Mouse (Mus musculus) forebrain, embryonic 11.5 days (tissue): ENCODE results near the gene Pitpnm1. TPM values are rescaled to one million over a fixed set of nuclear protein-coding genes. Genes with fewer than 3 reads are reported as not detected.
"Not testable (repeated sequence)": the region's sequence is repeated elsewhere in the genome, so short reads cannot be mapped to it uniquely, and the experiment has no call there.

ENCODE experiments used
- ATAC-seq: fragments of 200-750 bp; cut with Nextera tagmentation; replicated peaks from 2 replicates; pipeline ENCODE4 v1.8.0; 2017; ENCODE audit warnings: moderate TSS enrichment; ENCODE audit not compliant: low FRiP score
- DNase-seq: peaks from one replicate; pipeline ENCODE4 v3.0.0-alpha.2; 2017; ENCODE audit warnings: low spot score
- H3K27ac ChIP-seq: fragments of 300-500 bp; sonication (generic); 2 replicates; pipeline ENCODE4 v1.5.1; 2014; ENCODE audit warnings: low read depth, low read length
- H3K27me3 ChIP-seq: fragments of 300-500 bp; sonication (generic); 2 replicates; pipeline ENCODE4 v1.6.1; 2014; ENCODE audit warnings: mild to moderate bottlenecking, low read length, mixed read lengths; ENCODE audit not compliant: control insufficient read depth, insufficient read depth
- H3K36me3 ChIP-seq: fragments of 300-500 bp; sonication (generic); 2 replicates; pipeline ENCODE4 v1.6.1; 2014; ENCODE audit warnings: mild to moderate bottlenecking, low read length, moderate library complexity, mixed read lengths; ENCODE audit not compliant: control insufficient read depth, insufficient read depth
- H3K4me1 ChIP-seq: fragments of 300-500 bp; sonication (generic); replicated peaks from 2 replicates; pipeline ENCODE4 v1.6.1; 2014; ENCODE audit warnings: low read length, mixed read lengths; ENCODE audit not compliant: control insufficient read depth, insufficient read depth
- H3K4me2 ChIP-seq: fragments of 300-500 bp; sonication (generic); 2 replicates; pipeline ENCODE4 v1.6.1; 2014; ENCODE audit warnings: low read depth, mild to moderate bottlenecking, low read length, moderate library complexity, mixed read lengths; ENCODE audit not compliant: severe bottlenecking
- H3K4me3 ChIP-seq: fragments of 300-500 bp; sonication (generic); 2 replicates; pipeline ENCODE4 v1.5.1; 2014; ENCODE audit warnings: low read depth, low read length
- H3K9ac ChIP-seq: fragments of 300-500 bp; sonication (generic); 2 replicates; pipeline ENCODE4 v1.6.1; 2014; ENCODE audit warnings: low read length
- H3K9me3 ChIP-seq: fragments of 300-500 bp; sonication (generic); 2 replicates; pipeline ENCODE4 v1.6.1; 2016; ENCODE audit warnings: low read length, mixed read lengths; ENCODE audit not compliant: control insufficient read depth
- WGBS: fragments of 180-500 bp; shearing (Covaris S2); extraction: QIAGEN DNeasy Blood & Tissue Kit; methylation state at CpG from one replicate; pipeline ENCODE4 v1.1.7; 2014; 5-methylcytosine and 5-hydroxymethylcytosine counted together
- polyA plus RNA-seq: library from polyadenylated mRNA; unstranded; fragments of >200 nt; fragmentation: Nextera tagmentation; extraction: Ambion mirVana; gene quantifications from 2 replicates; pipeline ENCODE4 v1.2.1, GENCODE M21; 2014

Gene Pitpnm1
- polyA plus RNA-seq, 1 experiment from 2014 or later, result 18.0 TPM

GRCm38 (mm10) chr19:4064501-4064900, 35.3 kb upstream of the Pitpnm1 start:
- H3K27me3 ChIP-seq, H3K9ac ChIP-seq, H3K4me2 ChIP-seq, H3K27ac ChIP-seq, DNase-seq, H3K4me1 ChIP-seq, H3K9me3 ChIP-seq, H3K4me3 ChIP-seq, ATAC-seq, H3K36me3 ChIP-seq: not testable (repeated sequence)
- WGBS, result 52% methylated on average over 4 of the region's 11 CpGs

- WGBS, result 86% methylated on average over 6 of the region's 6 CpGs
- Histone ChIP-seq H3K4me3 (no peak overlapping the region), H3K4me2 (no peak overlapping the region), H3K36me3 (no peaks in the 10 kb centered on the region), H3K4me1 (no peaks in the 10 kb centered on the region), H3K27me3 (no peaks in the 10 kb centered on the region), H3K27ac (no peak overlapping the region), H3K9ac (no peak overlapping the region), H3K9me3 (no peaks in the 10 kb centered on the region)
- ATAC-seq (no peak), DNase-seq (no peak)
Observed at GRCm38 (mm10) chr19:4066280-4066679, 33.5 kb upstream of the Pitpnm1 start.

GRCm38 (mm10) chr19:4066877-4067276, 32.9 kb upstream of the Pitpnm1 start:
- H3K4me3 ChIP-seq, result no peak overlapping the region
- H3K4me2 ChIP-seq, result no peak overlapping the region
- ATAC-seq (no peak), DNase-seq (no peak)
- no peaks in the 10 kb centered on the region for H3K4me1 ChIP-seq
- H3K9me3 ChIP-seq, result no peaks in the 10 kb centered on the region
- no peaks in the 10 kb centered on the region for H3K36me3 ChIP-seq
- H3K27ac ChIP-seq, result no peak overlapping the region
- H3K27me3 ChIP-seq, result no peaks in the 10 kb centered on the region
- no peak overlapping the region for H3K9ac ChIP-seq

- H3K27ac ChIP-seq, result not testable (repeated sequence)
Observed at GRCm38 (mm10) chr19:4068242-4068641, 31.6 kb upstream of the Pitpnm1 start.

GRCm38 (mm10) chr19:4068717-4069410, 30.9 kb upstream of the Pitpnm1 start:
- H3K9me3 ChIP-seq, result no peaks in the 10 kb centered on the region
- ATAC-seq (no peak), DNase-seq (no peak)
- H3K36me3 ChIP-seq, result no peaks in the 10 kb centered on the region
- H3K4me2 ChIP-seq, result no peak overlapping the region
- H3K27ac ChIP-seq, result no peak overlapping the region
- no peak overlapping the region for H3K4me3 ChIP-seq
- no peaks in the 10 kb centered on the region for H3K27me3 ChIP-seq
- H3K9ac ChIP-seq, result no peak overlapping the region
- 63% methylated on average over 15 of the region's 15 CpGs for WGBS
- no peaks in the 10 kb centered on the region for H3K4me1 ChIP-seq

More at GRCm38 (mm10) chr19:4068242-4068641, 31.6 kb upstream of the Pitpnm1 start:
- H3K9ac ChIP-seq, H3K4me3 ChIP-seq, ATAC-seq, H3K4me2 ChIP-seq, H3K9me3 ChIP-seq, H3K4me1 ChIP-seq, H3K27me3 ChIP-seq, H3K36me3 ChIP-seq, DNase-seq: not testable (repeated sequence)
- WGBS, result 92% methylated on average over 2 of the region's 2 CpGs

- no peaks in the 10 kb centered on the region for H3K36me3 ChIP-seq
- no peaks in the 10 kb centered on the region for H3K9me3 ChIP-seq
- DNase-seq (peak; percentile 31), ATAC-seq (no peak)
- H3K4me3 ChIP-seq, result no peak overlapping the region
- no peaks in the 10 kb centered on the region for H3K4me1 ChIP-seq
- 70% methylated on average over 15 of the region's 15 CpGs for WGBS
- H3K4me2 ChIP-seq, result no peak overlapping the region
- H3K9ac ChIP-seq, result no peak overlapping the region
- H3K27ac ChIP-seq, result no peak overlapping the region
- no peaks in the 10 kb centered on the region for H3K27me3 ChIP-seq
Observed at GRCm38 (mm10) chr19:4070311-4070710, 29.5 kb upstream of the Pitpnm1 start.

- no peak overlapping the region for H3K9ac ChIP-seq
- no peaks in the 10 kb centered on the region for H3K4me1 ChIP-seq
- no peaks in the 10 kb centered on the region for H3K9me3 ChIP-seq
- no peak overlapping the region for H3K4me3 ChIP-seq
- DNase-seq (peak; percentile 17), ATAC-seq (no peak)
- 83% methylated on average over 8 of the region's 8 CpGs for WGBS
- H3K36me3 ChIP-seq, result no peaks in the 10 kb centered on the region
- H3K4me2 ChIP-seq, result no peak overlapping the region
- H3K27me3 ChIP-seq, result no peaks in the 10 kb centered on the region
- H3K27ac ChIP-seq, result no peak overlapping the region
Observed at GRCm38 (mm10) chr19:4070756-4071155, 29.0 kb upstream of the Pitpnm1 start.

- 89% methylated on average over 6 of the region's 6 CpGs for WGBS
Observed at GRCm38 (mm10) chr19:4071406-4071805, 28.4 kb upstream of the Pitpnm1 start.

GRCm38 (mm10) chr19:4072706-4073424, 26.9 kb upstream of the Pitpnm1 start:
- Histone ChIP-seq H3K4me3 (no peak overlapping the region), H3K4me2 (no peak overlapping the region), H3K9ac (no peak overlapping the region), H3K27me3 (no peaks in the 10 kb centered on the region), H3K4me1 (no peaks in the 10 kb centered on the region), H3K9me3 (no peaks in the 10 kb centered on the region), H3K27ac (no peak overlapping the region), H3K36me3 (no peaks in the 10 kb centered on the region)
- 74% methylated on average over 6 of the region's 6 CpGs for WGBS
- ATAC-seq (no peak), DNase-seq (no peak)

More at GRCm38 (mm10) chr19:4071406-4071805, 28.4 kb upstream of the Pitpnm1 start:
- no peaks in the 10 kb centered on the region for H3K36me3 ChIP-seq
- H3K9me3 ChIP-seq, result no peaks in the 10 kb centered on the region
- H3K27me3 ChIP-seq, result no peaks in the 10 kb centered on the region
- ATAC-seq, result no peak
- no peaks in the 10 kb centered on the region for H3K4me1 ChIP-seq
- H3K4me2 ChIP-seq, result no peak overlapping the region
- no peak for DNase-seq
- H3K27ac ChIP-seq, result no peak overlapping the region
- H3K4me3 ChIP-seq, result no peak overlapping the region
- H3K9ac ChIP-seq, result no peak overlapping the region
